12 mouse cellular contexts compared by ENCODE assay signal in genomic region chr7:123365876-123366741, GRCm38 (mm10). TPM values are rescaled to one million over a fixed set of nuclear protein-coding genes. Genes with fewer than 3 reads are reported as not detected.
DNase-seq lines count a peak whose midpoint lies in the region; ATAC-seq and TF ChIP-seq lines count a peak whose summit lies in the region.
"Had no signal": no experiment of that assay in that cellular context is flagged by ENCODE, and none has a peak within 500 bp of the region (broad histone marks: within the 10 kb centered on the region; RNA-seq: fewer than 3 reads in every experiment).

No protein-coding gene starts in this region.

- ATAC-seq in forebrain, embryonic 16.5 days: no peak
- no peak for ATAC-seq in midbrain, postnatal 0 days (ENCODE audit: low FRiP score)
- ATAC-seq in midbrain, embryonic 11.5 days (ENCODE audit: low FRiP score): no peak
- ATAC-seq in liver, embryonic 15.5 days (ENCODE audit: insufficient read depth): no peak

- H3K4me2 ChIP-seq in forebrain, embryonic 16.5 days (ENCODE audit: low read length): no peak overlapping the region
- H3K4me2 ChIP-seq in midbrain, postnatal 0 days (ENCODE audit: low read depth, low read length, poor library complexity, severe bottlenecking): no peak overlapping the region
- no peak overlapping the region for H3K4me2 ChIP-seq in midbrain, embryonic 11.5 days
- peak overlapping the region; percentile 88 for H3K4me2 ChIP-seq in liver, embryonic 15.5 days
- peak overlapping the region; percentile 99 for H3K4me2 ChIP-seq in myocyte (ENCODE audit: low read depth)
- H3K4me2 ChIP-seq: embryonic facial prominence, embryonic 13.5 days had no signal

- 86% methylated on average over 7 of the region's 7 CpGs for WGBS in forebrain, embryonic 10.5 days
- 78% methylated on average over 7 of the region's 7 CpGs for WGBS in forebrain, embryonic 16.5 days
- 77% methylated on average over 7 of the region's 7 CpGs for WGBS in midbrain, postnatal 0 days
- 86% methylated on average over 7 of the region's 7 CpGs for WGBS in midbrain, embryonic 11.5 days
- WGBS in liver, embryonic 15.5 days (ENCODE audit: insufficient replicate concordance): 33% methylated on average over 7 of the region's 7 CpGs

- H3ac ChIP-seq in myocyte (ENCODE audit: control insufficient read depth, insufficient read length): no peak overlapping the region

- peaks cover 13% of the 10 kb centered on the region for H3K36me3 ChIP-seq in forebrain, embryonic 10.5 days (replicated peaks)
- H3K36me3 ChIP-seq in forebrain, embryonic 16.5 days (ENCODE audit: control insufficient read depth, insufficient read depth): no peaks in the 10 kb centered on the region
- no peaks in the 10 kb centered on the region for H3K36me3 ChIP-seq in midbrain, postnatal 0 days (ENCODE audit: insufficient read depth, low read length)
- H3K36me3 ChIP-seq in midbrain, embryonic 11.5 days (ENCODE audit: control insufficient read depth, insufficient read depth, low read length): no peaks in the 10 kb centered on the region
- H3K36me3 ChIP-seq in liver, embryonic 15.5 days (replicated peaks): peaks cover 2% of the 10 kb centered on the region; the same call in 1 of the 2 replicates
- H3K36me3 ChIP-seq in myocyte (ENCODE audit: control insufficient read depth, insufficient read depth): peaks cover 5% of the 10 kb centered on the region
- H3K36me3 ChIP-seq: embryonic facial prominence, embryonic 13.5 days had no signal

- H3K27me3 ChIP-seq in forebrain, embryonic 10.5 days (ENCODE audit: poor library complexity, severe bottlenecking): no peaks in the 10 kb centered on the region
- H3K27me3 ChIP-seq in forebrain, embryonic 16.5 days (replicated peaks; ENCODE audit: control insufficient read depth, insufficient read depth, low read length): no peaks in the 10 kb centered on the region
- H3K27me3 ChIP-seq in midbrain, postnatal 0 days (ENCODE audit: insufficient read depth, low read length): no peaks in the 10 kb centered on the region
- no peaks in the 10 kb centered on the region for H3K27me3 ChIP-seq in midbrain, embryonic 11.5 days (ENCODE audit: control insufficient read depth, insufficient read depth, low read length)
- no peaks in the 10 kb centered on the region for H3K27me3 ChIP-seq in liver, embryonic 15.5 days
- H3K27me3 ChIP-seq in myocyte (ENCODE audit: control insufficient read depth, insufficient read depth, insufficient read length): no peaks in the 10 kb centered on the region
- H3K27me3 ChIP-seq: embryonic facial prominence, embryonic 13.5 days had no signal

- no peak for TF ChIP-seq POLR2A in myocyte (IDR thresholded peaks at IDR 0.05; ENCODE audit: insufficient read length, low read depth)

- H3K79me2 ChIP-seq in myocyte (ENCODE audit: control insufficient read depth, insufficient read depth): peaks cover 78% of the 10 kb centered on the region

- peaks cover 45% of the 10 kb centered on the region for H3K4me1 ChIP-seq in forebrain, embryonic 10.5 days
- H3K4me1 ChIP-seq in forebrain, embryonic 16.5 days (replicated peaks; ENCODE audit: control insufficient read depth, insufficient read depth, low read length): peaks cover 30% of the 10 kb centered on the region
- H3K4me1 ChIP-seq in midbrain, postnatal 0 days (ENCODE audit: insufficient read depth, low read length): no peaks in the 10 kb centered on the region; the same call in 1 of the 2 replicates
- peaks cover 19% of the 10 kb centered on the region for H3K4me1 ChIP-seq in midbrain, embryonic 11.5 days (ENCODE audit: control insufficient read depth, insufficient read depth, low read length)
- peaks cover 78% of the 10 kb centered on the region for H3K4me1 ChIP-seq in liver, embryonic 15.5 days (replicated peaks)

- DNase-seq in forebrain, embryonic 10.5 days (ENCODE audit: extremely low spot score, low spot score): no peak
- DNase-seq in midbrain, postnatal 0 days (ENCODE audit: low spot score): peak; percentile 24
- no peak for DNase-seq in midbrain, embryonic 11.5 days (ENCODE audit: low spot score, missing footprints)
- no peak for DNase-seq in gastrocnemius, postnatal 10 days
- no peak for DNase-seq in testis, postnatal 10 days (ENCODE audit: low spot score)
- DNase-seq: heart, adult 11 months; kidney, adult 11 months had no signal

- no peak overlapping the region for H3K9ac ChIP-seq in forebrain, embryonic 16.5 days (replicated peaks; ENCODE audit: low read depth, low read length)
- no peak overlapping the region for H3K9ac ChIP-seq in midbrain, postnatal 0 days (replicated peaks; ENCODE audit: low read length, poor library complexity, severe bottlenecking)
- H3K9ac ChIP-seq in midbrain, embryonic 11.5 days (ENCODE audit: low read length): no peak overlapping the region
- H3K9ac ChIP-seq in liver, embryonic 15.5 days: peak overlapping the region; percentile 18; the same call in 1 of the 2 replicates
- H3K9ac ChIP-seq: embryonic facial prominence, embryonic 13.5 days had no signal

- TF ChIP-seq CTCF in midbrain, postnatal 0 days (IDR thresholded peaks at IDR 0.05): no peak

- no peak overlapping the region for H3K4me3 ChIP-seq in forebrain, embryonic 10.5 days
- no peak overlapping the region for H3K4me3 ChIP-seq in forebrain, embryonic 16.5 days (replicated peaks; ENCODE audit: low read length)
- H3K4me3 ChIP-seq in midbrain, postnatal 0 days (ENCODE audit: low read depth, low read length): no peak overlapping the region
- no peak overlapping the region for H3K4me3 ChIP-seq in midbrain, embryonic 11.5 days (ENCODE audit: low read depth, low read length)
- peak overlapping the region; percentile 10 for H3K4me3 ChIP-seq in liver, embryonic 15.5 days (replicated peaks)
- no peak overlapping the region for H3K4me3 ChIP-seq in myocyte
- H3K4me3 ChIP-seq: embryonic facial prominence, embryonic 13.5 days had no signal

- peak overlapping the region; percentile 35; the same call in 1 of the 2 replicates for H3K27ac ChIP-seq in forebrain, embryonic 10.5 days
- H3K27ac ChIP-seq in forebrain, embryonic 16.5 days (ENCODE audit: low read length): no peak overlapping the region
- H3K27ac ChIP-seq in midbrain, postnatal 0 days (ENCODE audit: low read depth, low read length): no peak overlapping the region
- H3K27ac ChIP-seq in midbrain, embryonic 11.5 days (ENCODE audit: low read depth, low read length): no peak overlapping the region
- H3K27ac ChIP-seq in liver, embryonic 15.5 days (replicated peaks): peak overlapping the region; percentile 69
- H3K27ac ChIP-seq: embryonic facial prominence, embryonic 13.5 days; stomach, postnatal 0 days had no signal

- H3K9me3 ChIP-seq in forebrain, embryonic 10.5 days: no peaks in the 10 kb centered on the region
- no peaks in the 10 kb centered on the region for H3K9me3 ChIP-seq in forebrain, embryonic 16.5 days (ENCODE audit: control insufficient read depth, low read length)
- H3K9me3 ChIP-seq in midbrain, postnatal 0 days (ENCODE audit: low read length): no peaks in the 10 kb centered on the region
- no peaks in the 10 kb centered on the region for H3K9me3 ChIP-seq in midbrain, embryonic 11.5 days (ENCODE audit: control insufficient read depth, low read length)
- H3K9me3 ChIP-seq in liver, embryonic 15.5 days (replicated peaks): no peaks in the 10 kb centered on the region
- H3K9me3 ChIP-seq: embryonic facial prominence, embryonic 13.5 days had no signal

TF ChIP-seq in myocyte, 11 proteins besides CTCF, POLR2A, EP300 and RAD21:
- TF ChIP-seq REST (IDR thresholded peaks at IDR 0.05; ENCODE audit: insufficient read depth, insufficient read length): no peak
- no peak for TF ChIP-seq MAX (IDR thresholded peaks at IDR 0.05; ENCODE audit: low read depth)
- TF ChIP-seq E2F4 (IDR thresholded peaks at IDR 0.05; ENCODE audit: insufficient read depth): no peak
- TF ChIP-seq USF1 (IDR thresholded peaks at IDR 0.05; ENCODE audit: low read depth): no peak

RNA-seq across cellular contexts. Expression of gene Lcmt1, which starts 3.5 kb away (rescaled TPM):
- 52.0 and 54.6 TPM in 2 replicates for polyA plus RNA-seq in forebrain, embryonic 10.5 days (2016; fragmentation: Nextera tagmentation; extraction: Ambion mirVana)
- 100 and 105 TPM in 2 replicates for polyA plus RNA-seq in forebrain, embryonic 16.5 days (2015; fragmentation: Nextera tagmentation; extraction: Ambion mirVana)
- 62.8 and 74.8 TPM in 2 replicates for total RNA-seq in midbrain, postnatal 0 days (2014; rRNA removed)
- 114 and 115 TPM in 2 replicates for polyA plus RNA-seq in midbrain, postnatal 0 days (2015; fragmentation: Nextera tagmentation; extraction: Ambion mirVana)
- 68.7 and 74.0 TPM in 2 replicates for polyA plus RNA-seq in midbrain, embryonic 11.5 days (2014; fragmentation: Nextera tagmentation; extraction: Ambion mirVana)
- polyA plus RNA-seq in liver, embryonic 15.5 days (2015; fragmentation: Nextera tagmentation; extraction: Ambion mirVana): 21.2 and 22.3 TPM in 2 replicates
- 28.4 TPM for polyA plus RNA-seq in myocyte (2012; fragmentation: generic; extraction: Trizol)
- total RNA-seq in gastrocnemius, postnatal 10 days (2021): 10 to 100 TPM; 29.4 to 29.7 TPM

RNA-seq across cellular contexts. Expression of gene Arhgap17, which starts 3.6 kb away (rescaled TPM):
- polyA plus RNA-seq in forebrain, embryonic 10.5 days (2016; fragmentation: Nextera tagmentation; extraction: Ambion mirVana): 27.5 and 27.7 TPM in 2 replicates
- polyA plus RNA-seq in forebrain, embryonic 16.5 days (2015; fragmentation: Nextera tagmentation; extraction: Ambion mirVana): 9.5 and 9.8 TPM in 2 replicates
- 4.8 and 12.1 TPM in 2 replicates for total RNA-seq in midbrain, postnatal 0 days (2014; rRNA removed)
- polyA plus RNA-seq in midbrain, postnatal 0 days (2015; fragmentation: Nextera tagmentation; extraction: Ambion mirVana): 5.3 and 6.3 TPM in 2 replicates
- polyA plus RNA-seq in midbrain, embryonic 11.5 days (2014; fragmentation: Nextera tagmentation; extraction: Ambion mirVana): 24.8 and 26.2 TPM in 2 replicates
- polyA plus RNA-seq in liver, embryonic 15.5 days (2015; fragmentation: Nextera tagmentation; extraction: Ambion mirVana): 10.2 and 10.3 TPM in 2 replicates
- 18.0 TPM for polyA plus RNA-seq in myocyte (2012; fragmentation: generic; extraction: Trizol)
- total RNA-seq in gastrocnemius, postnatal 10 days (2021): 10 to 100 TPM; 18.6 to 31.9 TPM

Comparison
In these comparisons a context has a peak if more than half of its experiments do, and no peak if none do; other contexts are left out.
1. H3K27ac ChIP-seq: peak in forebrain, embryonic 10.5 days (single experiment) and liver, embryonic 15.5 days (single experiment); none in forebrain, embryonic 16.5 days (single experiment), midbrain, postnatal 0 days (single experiment) and midbrain, embryonic 11.5 days (single experiment).
2. H3K4me2 ChIP-seq: peak in liver, embryonic 15.5 days (single experiment) and myocyte (single experiment); none in forebrain, embryonic 16.5 days (single experiment), midbrain, postnatal 0 days (single experiment) and midbrain, embryonic 11.5 days (single experiment).